Mouse (Mus musculus): ENCODE data around the gene Fcgbp. TPM values are rescaled to one million over a fixed set of nuclear protein-coding genes. Genes with fewer than 3 reads are reported as not detected.

The Fcgbp gene
- 1.6 TPM for polyA plus RNA-seq (2021)

GRCm38 (mm10) chr7:28070531-28071298 lies at the start of gene Fcgbp:
TSS of gene Fcgbp (plus strand) at chr7:28071236.
- H3K27me3 ChIP-seq = peaks cover 57% of the 10 kb centered on the region
- ChIA-PET CTCF (no interaction called here), POLR2A (no interaction called here)
- DNase-seq (ENCODE audit: low read depth, low spot score) (no peak), ATAC-seq (no peak)
- TF ChIP-seq CTCF (IDR thresholded peaks at IDR 0.05) = no peak
- in situ Hi-C loops (cut with MboI; ENCODE audit: low pct_unique_long_range_greater_than_20kb) = no loop called here

GRCm38 (mm10) chr7:28044524-28044923 lies 26.5 kb upstream of the Fcgbp start:
- CTCF ChIA-PET = no interaction called here
- POLR2A ChIA-PET = interaction anchor here (0.8 kb wide), 1 partner anchor 14 kb away, joined by 5 read pairs; no protein-coding TSS in a partner anchor
- no peaks in the 10 kb centered on the region for H3K27me3 ChIP-seq
- peak; percentile 72 for DNase-seq (ENCODE audit: low read depth, low spot score)
- in situ Hi-C loops (cut with MboI; ENCODE audit: low pct_unique_long_range_greater_than_20kb) = no loop called here
- no peak for TF ChIP-seq CTCF (IDR thresholded peaks at IDR 0.05)
- peak; percentile 75 for ATAC-seq

- ATAC-seq = peak; percentile 90
- in situ Hi-C loops (cut with MboI; ENCODE audit: low pct_unique_long_range_greater_than_20kb) = no loop called here
Observed at GRCm38 (mm10) chr7:28049476-28050409, 21.3 kb upstream of the Fcgbp start, which contains the start of gene Psmc4. TSS of gene Psmc4 (minus strand) at chr7:28050101.

GRCm38 (mm10) chr7:28050584-28050983 lies 20.5 kb upstream of the Fcgbp start:
- POLR2A ChIA-PET = no interaction called here
- in situ Hi-C loops (cut with MboI; ENCODE audit: low pct_unique_long_range_greater_than_20kb) = no loop called here
- no peak for DNase-seq (ENCODE audit: low read depth, low spot score)

More at GRCm38 (mm10) chr7:28049476-28050409, 21.3 kb upstream of the Fcgbp start, which contains the start of gene Psmc4:
- POLR2A ChIA-PET = no interaction called here
- peak; percentile 87 for DNase-seq (ENCODE audit: low read depth, low spot score)
- H3K27me3 ChIP-seq = peaks cover 10% of the 10 kb centered on the region
- TF ChIP-seq CTCF (IDR thresholded peaks at IDR 0.05) = peak; percentile 97
- CTCF ChIA-PET = interaction anchor here (0.7 to 1.6 kb wide), 4 partner anchors 36 to 119 kb away, joined by 3 to 5 read pairs (median 3); partner anchors contain the start of gene Zfp850

GRCm38 (mm10) chr7:28053046-28053930 lies 17.7 kb upstream of the Fcgbp start:
- POLR2A ChIA-PET = no interaction called here
- in situ Hi-C loops (cut with MboI; ENCODE audit: low pct_unique_long_range_greater_than_20kb) = no loop called here
- DNase-seq (ENCODE audit: low read depth, low spot score) = no peak
- peaks cover 27% of the 10 kb centered on the region for H3K27me3 ChIP-seq
- ATAC-seq = no peak
- no peak for TF ChIP-seq CTCF (IDR thresholded peaks at IDR 0.05)
- CTCF ChIA-PET = no interaction called here

More at GRCm38 (mm10) chr7:28050584-28050983, 20.5 kb upstream of the Fcgbp start:
- ATAC-seq = no peak
- peaks cover 17% of the 10 kb centered on the region for H3K27me3 ChIP-seq
- CTCF ChIA-PET = interaction anchor here (0.7 to 1.6 kb wide), 3 partner anchors 37 to 51 kb away, joined by 3 to 5 read pairs (median 4); partner anchors contain the start of gene Zfp850
- TF ChIP-seq CTCF (IDR thresholded peaks at IDR 0.05) = no peak

GRCm38 (mm10) chr7:28059972-28060371 lies 11.1 kb upstream of the Fcgbp start:
- H3K27me3 ChIP-seq = peaks cover 50% of the 10 kb centered on the region
- POLR2A ChIA-PET = no interaction called here
- in situ Hi-C loops (cut with MboI; ENCODE audit: low pct_unique_long_range_greater_than_20kb) = no loop called here
- no peak for TF ChIP-seq CTCF (IDR thresholded peaks at IDR 0.05)
- CTCF ChIA-PET = no interaction called here
- no peak for ATAC-seq
- DNase-seq (ENCODE audit: low read depth, low spot score) = no peak

GRCm38 (mm10) chr7:28068661-28069060 lies 2.4 kb upstream of the Fcgbp start:
- in situ Hi-C loops (cut with MboI; ENCODE audit: low pct_unique_long_range_greater_than_20kb) = no loop called here
- POLR2A ChIA-PET = no interaction called here
- ATAC-seq (no peak), DNase-seq (ENCODE audit: low read depth, low spot score) (no peak)
- peaks cover 56% of the 10 kb centered on the region for H3K27me3 ChIP-seq
- CTCF ChIA-PET = no interaction called here
- no peak for TF ChIP-seq CTCF (IDR thresholded peaks at IDR 0.05)

GRCm38 (mm10) chr7:28069546-28070172 lies 1.4 kb upstream of the Fcgbp start:
- in situ Hi-C loops (cut with MboI; ENCODE audit: low pct_unique_long_range_greater_than_20kb) = no loop called here
- CTCF ChIA-PET = no interaction called here
- ATAC-seq (no peak), DNase-seq (ENCODE audit: low read depth, low spot score) (no peak)
- POLR2A ChIA-PET = no interaction called here
- peaks cover 59% of the 10 kb centered on the region for H3K27me3 ChIP-seq
- no peak for TF ChIP-seq CTCF (IDR thresholded peaks at IDR 0.05)

- ChIA-PET POLR2A (no interaction called here), CTCF (interaction anchor here (1.0 kb wide), 1 partner anchor 16 kb away, joined by 4 read pairs; no protein-coding TSS in a partner anchor)
- DNase-seq (ENCODE audit: low read depth, low spot score) (no peak), ATAC-seq (no peak)
- no peak for TF ChIP-seq CTCF (IDR thresholded peaks at IDR 0.05)
- peaks cover 11% of the 10 kb centered on the region for H3K27me3 ChIP-seq
- in situ Hi-C loops (cut with MboI; ENCODE audit: low pct_unique_long_range_greater_than_20kb) = no loop called here
Observed at GRCm38 (mm10) chr7:28084215-28084614, 13.2 kb downstream of the Fcgbp start.

Measured in Patski (cell line).